Mouse (Mus musculus) thymus, postnatal 4 days (tissue): Measurements from ENCODE around the gene March1.

Source experiments
- DNase-seq: peaks from one replicate; pipeline ENCODE4 v3.0.0; 2021

The March1 gene

DNA sequence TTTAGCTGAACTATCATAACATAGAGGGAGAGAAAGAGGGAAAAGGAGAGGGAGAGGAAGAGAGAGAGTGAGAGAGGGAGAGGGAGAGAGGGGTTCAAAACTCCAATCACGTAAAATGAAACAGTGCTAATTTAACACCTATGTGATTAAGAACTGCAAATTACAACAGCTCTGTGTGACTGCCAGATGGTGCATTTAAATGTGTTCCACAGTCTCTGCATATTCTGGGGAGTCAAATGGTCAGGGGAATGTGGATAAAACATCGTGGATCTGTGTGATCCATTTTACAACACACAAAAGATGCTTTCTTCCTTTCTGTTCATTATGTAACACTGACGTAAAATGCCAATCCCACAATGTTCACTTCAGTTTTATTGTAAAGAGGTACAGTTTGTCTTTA is 416.0 kb downstream of the March1 start:
- DNase-seq, result no peak

DNA sequence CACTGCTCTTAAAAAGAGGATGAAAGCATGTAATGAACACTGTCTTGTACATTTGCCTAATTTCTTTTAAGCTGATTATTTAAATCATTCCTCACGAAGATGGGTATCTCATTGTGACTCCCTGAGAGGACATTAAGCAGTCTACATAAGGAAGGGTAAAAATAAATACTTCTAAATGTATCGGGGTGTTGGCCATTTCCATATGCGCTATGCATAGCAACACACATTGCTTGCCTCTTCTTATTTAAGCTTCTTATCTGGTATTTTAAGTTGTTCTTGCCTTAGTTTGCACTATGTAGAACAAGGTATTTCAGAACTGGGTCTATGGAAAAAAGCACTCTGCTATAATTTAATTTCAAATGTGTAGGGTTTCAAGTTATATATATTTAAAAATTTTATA is 416.7 kb downstream of the March1 start:
- no peak for DNase-seq

DNA sequence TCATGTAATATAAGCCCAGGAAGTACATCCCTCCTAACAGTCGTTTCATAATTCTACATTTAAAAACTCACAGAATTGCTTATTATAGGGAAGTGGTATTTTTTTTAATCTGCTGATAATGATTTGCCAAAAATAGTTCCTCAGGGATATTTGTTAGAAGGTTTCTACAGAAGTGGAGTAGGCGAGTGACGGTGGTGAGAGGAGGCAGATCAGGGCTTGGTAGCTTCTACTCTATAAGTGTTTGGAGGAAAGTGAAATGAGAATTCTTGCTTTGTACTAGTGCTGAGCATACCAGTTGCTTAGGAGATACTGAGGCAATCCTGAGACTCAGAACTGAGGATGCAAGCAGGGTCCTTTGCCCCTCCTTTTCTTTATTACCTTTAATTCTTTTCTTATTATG is 476.5 kb downstream of the March1 start:
- DNase-seq, result no peak

DNA sequence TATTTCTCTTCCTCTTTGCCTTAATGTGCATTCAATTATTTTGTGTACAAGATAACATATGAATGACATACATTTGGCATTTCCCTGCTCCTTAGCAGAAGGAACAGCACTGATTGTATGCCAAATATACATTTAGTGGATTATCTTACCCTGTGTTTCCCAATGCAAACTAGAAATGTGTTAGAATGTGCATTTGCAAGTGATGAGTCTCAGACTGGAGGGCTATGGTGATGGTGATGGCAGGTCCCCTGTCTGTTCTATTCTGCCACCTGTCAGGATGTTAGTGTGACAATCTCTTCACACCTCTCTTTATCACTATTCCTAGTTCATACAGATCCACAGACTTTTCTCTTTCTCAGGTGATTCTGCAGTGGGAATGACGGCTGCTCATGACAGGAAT is 480.4 kb downstream of the March1 start:
- no peak for DNase-seq

DNA sequence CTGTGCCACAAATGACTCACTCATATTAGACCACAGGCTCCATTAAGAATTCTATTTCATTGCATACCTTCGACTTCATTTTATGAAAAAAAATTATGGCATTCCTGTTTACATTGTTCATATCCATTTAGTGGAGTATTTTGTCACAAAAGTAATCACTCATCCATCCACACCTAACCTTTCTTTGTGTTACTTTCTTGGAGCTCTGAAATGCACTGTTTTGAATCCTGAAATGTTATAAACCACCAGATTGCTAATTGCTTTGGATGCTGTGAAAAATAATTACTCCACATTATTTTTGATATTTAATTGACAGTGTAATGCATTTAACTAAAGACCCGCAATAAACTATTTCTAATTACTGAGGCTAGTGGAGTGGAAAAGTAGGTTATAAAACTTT is 501.6 kb downstream of the March1 start:
- no peak for DNase-seq

DNA sequence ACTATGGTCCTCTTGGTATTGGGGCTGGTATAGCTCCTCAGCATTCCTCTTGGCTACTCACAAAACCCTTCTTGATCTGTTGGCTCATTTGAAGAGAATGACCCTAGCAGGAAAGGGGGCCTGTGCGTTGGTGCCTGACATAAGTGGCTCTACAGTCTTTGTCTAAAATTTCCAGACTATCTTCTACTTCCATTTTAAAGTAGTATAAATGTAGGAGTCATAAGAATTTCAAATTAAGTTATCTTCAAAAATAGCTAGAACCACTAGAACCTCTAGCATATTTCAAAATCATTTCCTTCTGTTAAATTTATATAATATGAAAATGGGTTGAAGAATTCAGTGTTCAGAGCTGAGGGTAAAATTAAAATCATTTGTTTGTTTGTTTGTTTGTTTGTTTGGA is 541.9 kb downstream of the March1 start:
- DNase-seq, result no peak

DNA sequence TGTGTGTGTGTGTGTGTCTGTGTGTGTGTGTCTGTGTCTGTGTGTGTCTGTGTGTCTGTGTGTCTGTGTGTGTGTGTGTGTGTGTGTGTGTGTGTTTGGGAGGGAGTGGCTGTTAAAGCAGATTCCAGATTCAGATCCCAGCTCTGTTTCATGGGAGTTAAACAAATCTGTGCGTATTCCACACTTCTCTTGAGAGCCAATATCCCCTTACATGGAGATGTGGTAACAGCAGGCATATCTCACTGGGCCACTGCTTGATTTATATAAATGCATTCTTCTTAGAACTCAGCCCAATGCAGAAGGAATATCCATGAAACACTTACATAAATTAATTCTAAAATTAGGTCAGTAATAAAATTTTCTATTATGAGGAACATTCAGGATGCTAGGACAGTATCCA is 549.1 kb downstream of the March1 start:
- no peak for DNase-seq

DNA sequence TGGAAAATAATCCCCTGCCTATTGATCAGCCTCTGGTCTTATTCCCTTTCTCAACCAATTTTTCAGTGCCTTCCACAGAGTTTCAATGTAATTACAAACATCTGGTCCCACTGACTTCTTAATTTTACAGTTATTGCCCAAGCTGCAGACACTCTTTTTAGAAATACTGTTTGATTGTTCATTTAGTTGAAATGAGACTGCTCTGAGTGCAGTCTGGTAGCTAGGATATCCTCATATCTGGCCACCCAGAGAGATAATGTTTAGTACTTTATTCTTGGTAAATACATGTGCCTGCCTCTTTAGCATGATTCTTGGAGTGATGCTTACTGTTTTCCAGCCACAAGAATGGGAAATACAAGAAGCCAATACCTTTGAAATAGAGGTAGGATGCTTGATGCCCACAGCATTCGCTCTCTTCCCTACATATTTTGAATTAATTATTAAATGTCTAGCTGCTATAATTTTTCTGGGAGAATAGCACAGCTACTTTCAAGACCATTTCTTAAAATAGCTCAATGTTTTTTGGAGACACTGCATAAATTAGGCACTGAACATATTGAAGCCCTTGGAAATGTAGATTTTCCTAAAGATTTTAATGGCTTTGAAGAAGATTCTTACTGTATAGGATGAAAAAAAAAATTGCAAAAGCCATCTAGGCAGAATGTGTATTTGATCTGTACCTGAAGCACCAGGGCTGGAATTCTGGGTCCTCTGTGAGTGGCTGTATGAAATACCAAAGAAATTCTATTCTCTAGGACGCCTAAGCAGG is 549.9 kb downstream of the March1 start:
- DNase-seq, result no peak

DNA sequence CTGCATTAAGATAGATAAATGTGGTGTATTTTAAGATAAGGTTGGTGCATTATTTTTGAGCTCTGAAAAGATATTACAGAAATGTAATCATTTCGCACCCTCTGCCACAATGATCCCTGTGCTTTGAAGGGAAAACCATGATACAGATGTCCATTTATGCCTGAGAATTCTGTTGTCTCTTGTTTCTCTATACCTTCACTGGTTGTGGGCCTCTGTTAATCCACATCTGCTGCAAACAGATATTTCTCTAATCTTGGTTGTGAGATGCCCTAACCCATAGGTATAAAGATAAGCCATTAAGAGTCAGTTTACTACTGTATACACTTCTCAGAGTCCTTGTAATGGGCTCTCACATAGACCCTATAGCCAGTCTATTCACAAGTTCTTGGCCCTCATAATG is 561.6 kb downstream of the March1 start:
- DNase-seq, result no peak

DNA sequence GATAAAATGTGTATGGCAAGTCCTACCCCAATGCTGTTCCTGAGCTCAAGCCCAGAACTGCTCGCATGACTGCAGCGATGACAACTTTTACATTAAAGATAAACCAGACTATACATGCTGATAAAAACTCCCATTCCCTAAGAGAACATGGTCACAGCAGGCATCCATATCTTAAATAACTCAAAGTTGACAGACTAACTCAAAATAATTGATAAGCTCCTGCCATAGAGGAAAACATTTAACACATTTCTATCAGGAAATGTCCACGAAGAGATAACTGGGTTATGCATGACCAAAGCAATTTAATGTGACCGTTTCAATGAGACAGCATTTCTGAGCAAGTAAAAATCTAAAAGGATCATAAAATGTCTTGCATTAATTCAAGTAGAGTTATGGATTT is 563.6 kb downstream of the March1 start:
- no peak for DNase-seq

DNA sequence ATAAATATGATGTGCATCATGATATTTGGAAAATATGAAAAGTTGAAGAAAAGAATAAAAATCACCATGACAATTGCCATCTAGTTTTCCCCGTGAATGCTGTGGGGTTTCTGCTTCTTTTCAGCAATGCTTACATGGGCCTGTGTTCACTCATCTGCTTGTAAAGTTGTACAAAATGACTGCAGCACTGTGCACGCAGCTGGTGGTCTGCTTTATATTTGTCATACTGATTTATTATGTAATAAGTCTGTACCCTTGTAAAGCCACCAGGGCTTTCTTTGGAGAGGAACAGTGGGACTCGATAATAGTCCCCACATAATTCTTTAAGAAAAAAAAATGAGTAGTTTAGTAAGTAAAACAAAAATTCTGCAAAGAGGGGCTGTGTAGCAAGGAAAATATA is 564.6 kb downstream of the March1 start:
- DNase-seq, result no peak

DNA sequence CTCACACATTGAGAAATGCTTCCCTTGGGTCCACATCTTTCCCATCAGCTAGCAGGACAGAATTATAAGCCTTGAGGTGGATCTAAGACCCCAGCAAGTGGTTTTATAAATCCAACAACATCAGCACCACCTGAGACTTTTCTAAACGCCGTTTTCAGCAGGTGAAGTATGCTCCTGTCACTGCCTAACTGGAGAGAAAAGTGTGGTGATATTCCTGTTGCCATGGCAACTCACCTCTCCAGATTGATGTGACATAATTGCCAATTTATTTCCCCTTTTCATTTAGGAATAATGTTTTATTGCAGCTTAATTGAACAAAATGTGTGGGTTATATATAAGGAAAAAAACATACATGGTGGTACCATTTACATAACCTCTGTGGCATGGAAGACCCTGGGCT is 565.8 kb downstream of the March1 start:
- no peak for DNase-seq

DNA sequence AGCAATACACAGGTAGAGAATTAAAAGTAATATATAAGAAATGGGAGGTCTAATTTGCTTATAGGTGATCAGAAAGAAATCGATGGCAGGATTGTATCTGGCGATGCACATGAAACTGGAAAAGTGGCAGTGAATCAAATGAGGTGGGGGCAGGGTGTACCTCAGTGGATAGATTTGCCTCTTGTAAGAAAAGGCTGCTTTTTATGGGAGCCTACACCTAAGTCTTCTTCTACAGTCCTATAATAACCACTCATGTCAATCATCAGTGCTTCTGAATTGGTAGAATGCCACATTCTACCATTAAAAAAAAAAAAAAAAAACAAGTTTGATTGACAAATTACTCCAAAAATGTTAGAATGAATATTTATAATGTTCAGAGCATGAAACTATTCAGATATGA is 567.5 kb downstream of the March1 start:
- no peak for DNase-seq

DNA sequence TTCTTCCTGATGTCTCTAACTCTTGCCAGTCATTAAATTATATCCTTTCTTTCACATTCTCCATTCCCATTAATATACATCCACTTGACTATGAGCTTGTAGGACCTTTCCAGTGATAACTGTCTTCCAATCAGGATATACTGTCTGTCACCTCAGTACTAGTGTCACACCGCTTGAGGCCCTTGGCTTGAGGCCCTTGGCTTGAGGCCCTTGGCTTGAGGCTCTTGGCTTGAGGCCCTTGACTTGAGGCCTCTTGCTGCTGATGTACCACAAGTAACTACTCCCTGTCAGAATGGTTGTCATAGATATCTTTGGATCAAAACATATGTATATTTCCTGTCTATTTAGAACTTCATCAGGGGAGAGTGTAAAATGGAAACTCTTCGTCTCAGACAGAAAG is 576.7 kb downstream of the March1 start:
- no peak for DNase-seq

DNA sequence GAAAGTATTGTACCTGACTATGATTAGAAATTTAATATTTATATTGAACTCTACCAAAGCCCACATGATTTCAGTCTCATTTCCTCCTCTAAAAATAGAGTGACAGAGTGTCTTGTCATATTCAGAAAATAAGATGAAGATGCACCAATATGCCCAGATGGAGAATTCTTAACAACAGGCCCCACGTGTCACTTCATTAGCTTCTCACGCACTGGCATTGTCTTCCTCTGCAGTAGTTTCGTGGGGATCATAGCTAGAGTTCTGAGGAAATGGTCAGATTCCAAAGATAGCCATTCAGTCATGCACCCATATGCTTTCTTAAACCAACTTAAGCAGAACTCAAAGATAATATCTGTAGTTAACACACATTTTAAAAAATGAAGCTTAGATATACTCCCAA is 582.5 kb downstream of the March1 start:
- DNase-seq, result no peak

DNA sequence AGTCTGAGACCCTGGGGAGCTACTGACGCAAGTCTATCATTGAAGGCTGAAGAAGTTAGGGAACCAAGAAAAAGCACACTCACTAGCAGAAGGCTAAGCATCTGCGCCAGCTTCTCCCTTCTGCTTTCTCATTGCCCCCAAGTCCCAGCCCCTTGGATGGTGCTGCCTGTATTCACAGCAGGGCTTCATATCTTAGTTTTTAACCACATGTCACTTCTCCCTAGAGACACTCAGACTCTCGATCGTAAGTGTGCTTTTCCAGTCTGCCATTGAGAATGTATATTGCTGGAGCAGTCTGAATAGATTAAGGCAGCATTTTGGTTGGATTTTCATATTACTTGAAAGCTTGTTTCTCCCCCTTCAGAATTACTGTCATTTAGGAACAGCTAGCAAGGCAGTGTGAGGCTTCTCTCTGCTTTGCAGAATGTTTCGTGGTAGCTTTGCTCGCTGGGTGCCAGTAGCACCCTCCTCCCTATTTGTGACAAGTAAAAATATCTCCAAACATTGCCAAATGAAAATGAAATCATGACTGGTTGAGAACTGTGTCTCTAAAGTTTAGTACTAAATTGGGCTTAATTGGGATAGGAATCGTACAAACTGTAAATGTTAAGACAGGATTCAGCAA is 586.2 kb downstream of the March1 start:
- no peak for DNase-seq

DNA sequence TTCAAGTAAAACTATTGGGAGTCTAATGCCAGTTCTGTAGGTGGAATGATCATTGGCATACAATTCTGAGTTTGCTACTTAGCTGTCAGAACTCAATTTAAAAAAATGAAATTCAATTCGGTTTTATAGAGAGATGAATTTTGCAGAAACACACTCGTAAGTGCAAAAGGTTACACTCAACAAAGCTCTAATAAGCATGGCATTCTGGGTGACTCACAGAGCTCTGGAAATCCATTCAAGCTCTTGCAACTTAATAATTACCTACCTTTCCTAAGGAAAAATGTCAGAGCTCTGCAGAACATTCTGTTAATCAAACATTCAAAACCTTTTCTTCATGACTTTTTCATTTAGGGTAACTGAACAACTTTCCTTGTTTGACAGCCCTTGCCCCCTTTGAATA is 591.9 kb downstream of the March1 start:
- DNase-seq, result no peak

DNA sequence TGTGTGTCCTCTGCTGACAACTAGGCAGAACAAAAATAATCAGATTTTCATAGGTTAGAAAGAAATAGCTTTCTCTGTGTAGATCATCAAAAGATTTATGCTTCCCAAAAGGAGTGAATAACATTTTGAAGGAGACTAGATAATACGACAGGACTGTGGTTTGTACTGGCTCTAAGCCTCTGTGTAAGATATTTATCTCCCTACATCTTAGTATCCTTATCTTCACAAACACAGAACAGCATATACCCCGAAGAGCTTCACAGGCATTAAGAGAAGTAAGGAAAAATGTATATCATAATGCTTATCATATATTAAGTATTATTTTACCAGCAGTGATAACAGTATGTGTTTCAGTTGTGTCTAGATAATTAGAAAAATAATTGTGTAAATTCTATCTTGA is 592.6 kb downstream of the March1 start:
- DNase-seq, result no peak

DNA sequence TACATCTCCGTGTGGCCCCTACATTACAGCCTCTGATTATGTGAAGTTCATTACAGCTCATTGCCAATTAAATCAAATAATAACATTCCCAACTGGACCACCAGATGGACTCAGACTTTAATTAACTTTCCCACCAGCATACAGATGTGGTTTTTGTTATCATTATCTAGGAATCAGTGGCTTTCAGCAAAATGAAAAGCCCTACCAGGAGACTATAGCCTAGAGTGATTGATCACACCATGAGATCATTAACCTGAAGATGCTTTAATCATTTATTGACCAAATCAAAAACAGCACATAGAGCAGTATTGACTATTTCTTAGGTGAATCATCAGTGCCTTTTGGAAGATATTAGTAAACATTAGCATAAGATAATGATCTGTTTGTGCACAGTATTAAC is 602.3 kb downstream of the March1 start:
- no peak for DNase-seq

DNA sequence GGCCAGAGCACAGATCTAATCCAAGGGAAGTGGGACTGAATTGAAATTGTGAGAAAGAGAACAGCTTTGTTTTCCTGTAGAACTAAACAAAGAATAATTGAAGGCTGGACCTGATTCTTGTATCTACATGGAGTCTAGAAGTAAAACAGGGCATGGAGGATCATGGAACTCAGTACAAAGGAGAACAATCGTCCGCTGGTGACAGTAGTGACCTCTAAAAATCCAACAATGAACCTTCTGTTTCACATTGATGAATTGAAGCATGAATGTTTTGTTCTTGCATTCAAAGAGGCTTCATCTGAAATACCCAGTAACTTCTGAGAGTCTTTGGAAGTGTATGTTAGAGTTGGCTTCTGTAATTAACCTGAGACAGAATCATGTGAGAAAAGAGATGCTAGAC is 612.2 kb downstream of the March1 start:
- no peak for DNase-seq

DNA sequence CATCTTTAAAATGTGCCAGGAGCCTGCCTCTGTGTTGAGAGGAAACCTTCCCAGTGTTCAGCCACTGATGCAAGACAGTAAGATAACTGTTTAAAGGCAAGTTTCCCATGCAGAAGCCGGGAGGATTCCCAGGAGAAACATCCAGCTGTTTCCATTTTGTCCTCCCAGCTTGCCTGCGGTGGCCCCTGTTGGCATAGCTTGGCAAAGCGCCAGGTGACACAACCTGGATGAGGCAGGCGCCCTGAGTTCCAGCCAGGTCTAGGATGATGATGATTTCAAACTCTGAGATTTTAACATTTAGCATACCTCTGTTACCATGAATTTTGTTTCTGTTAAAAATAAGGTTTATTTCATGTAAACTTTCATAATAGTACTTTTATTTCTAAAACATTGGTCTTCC is 651.8 kb downstream of the March1 start:
- DNase-seq, result no peak

DNA sequence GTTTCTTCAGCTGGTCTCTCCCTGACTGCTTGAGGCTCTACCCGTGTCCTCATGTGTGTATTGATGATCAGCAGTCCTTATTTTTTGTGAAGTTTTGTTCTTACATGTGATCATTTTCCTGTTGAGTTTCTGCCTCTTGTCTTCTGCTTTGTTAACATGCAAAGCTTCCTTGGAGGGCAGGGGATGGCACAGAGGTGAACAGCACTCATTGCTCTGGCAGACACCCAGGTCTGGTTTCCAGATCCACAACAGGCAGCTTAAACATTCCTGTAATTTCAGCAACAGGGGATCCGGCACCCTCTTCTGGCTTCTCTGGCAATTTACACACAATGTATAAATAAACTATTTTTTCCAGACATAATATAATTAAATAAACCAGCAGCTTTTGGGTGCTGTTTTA is 652.4 kb downstream of the March1 start:
- no peak for DNase-seq

DNA sequence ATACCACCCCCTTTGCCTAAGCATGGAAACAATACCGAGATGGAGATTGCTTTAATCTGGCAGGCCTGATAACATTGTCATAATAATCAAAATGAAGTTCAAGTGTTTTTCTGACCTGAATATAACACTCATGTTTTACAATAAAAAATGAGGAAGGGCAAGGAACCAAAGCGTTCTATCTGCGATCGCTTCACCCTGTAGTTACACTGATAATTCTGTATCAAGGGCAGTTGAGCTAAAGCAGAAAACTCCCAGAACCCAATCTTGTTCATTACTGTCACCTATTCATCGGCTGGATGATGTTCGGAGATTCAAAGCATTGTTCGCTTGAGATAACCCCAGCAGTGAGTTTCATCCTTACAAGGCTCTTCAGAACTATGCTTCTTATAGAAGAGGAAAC is 700.1 kb downstream of the March1 start:
- DNase-seq, result no peak

DNA sequence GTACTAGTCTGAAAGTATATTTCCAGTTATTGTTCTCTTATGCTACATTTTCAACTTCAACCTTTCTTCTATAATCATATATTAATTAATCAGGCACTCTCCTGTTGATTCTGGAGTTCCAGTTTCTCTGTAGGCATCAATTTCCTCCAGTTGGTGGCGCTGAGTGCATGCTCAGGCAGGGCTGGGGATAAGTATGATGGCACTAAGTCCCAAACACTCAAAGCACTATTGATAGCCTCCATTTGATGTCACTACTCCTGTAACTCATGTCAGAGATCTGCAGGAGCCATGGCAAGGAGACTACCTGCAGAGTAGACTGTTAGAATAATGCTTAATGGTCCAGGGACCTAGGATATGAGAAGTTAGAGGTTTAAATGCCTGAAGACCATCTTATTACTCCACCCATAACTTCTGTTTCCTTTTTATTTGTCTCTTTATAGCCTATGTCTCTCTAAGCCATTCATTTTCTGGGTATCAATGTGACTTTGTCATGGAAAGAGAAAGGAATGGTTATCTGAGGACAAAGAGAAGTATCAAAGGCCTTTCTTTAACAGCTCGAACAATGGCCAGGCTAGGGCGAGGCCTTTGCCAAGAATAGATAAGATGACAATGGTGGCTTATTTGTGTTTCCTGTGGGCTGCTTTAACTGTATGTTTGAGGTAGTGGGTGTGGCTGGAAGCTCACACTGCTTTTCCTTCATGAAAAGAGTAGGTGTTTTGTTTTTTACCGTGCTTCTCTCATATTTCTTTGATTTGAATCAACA is 705.5 kb downstream of the March1 start:
- peak; percentile 7 for DNase-seq
